Mouse (Mus musculus) spleen, postnatal 10 days (tissue): ENCODE measurements at regions not wholly inside any gene's neighbourhood (a gene's known extent, or its start where the extent isn't known, plus 50 kb on each side); places are given as distances from the start of the nearest gene placed in this dataset.

Experiments
- DNase-seq, 2 experiments: peaks; one replicate each; pipeline ENCODE4 v3.0.0; 2021 to 2022; ENCODE audit warnings: low spot score in 2 of 2

GRCm38 (mm10) chr5:119299311-119299710 lies 371.2 kb upstream of the Tbx3 start:
- DNase-seq, result no peak

GRCm38 (mm10) chr5:119300106-119300505 lies 370.4 kb upstream of the Tbx3 start:
- DNase-seq, result no peak

GRCm38 (mm10) chr5:119301539-119301938 lies 368.9 kb upstream of the Tbx3 start:
- no peak for DNase-seq

GRCm38 (mm10) chr5:119304721-119305120 lies 365.7 kb upstream of the Tbx3 start:
- no peak for DNase-seq

- DNase-seq, result no peak
Measured at GRCm38 (mm10) chr5:119307768-119308167, 362.7 kb upstream of the Tbx3 start.

GRCm38 (mm10) chr5:119310178-119310930 lies 360.1 kb upstream of the Tbx3 start:
- DNase-seq, result no peak

GRCm38 (mm10) chr5:119312808-119313207 lies 357.7 kb upstream of the Tbx3 start:
- DNase-seq, result no peak

- DNase-seq, result no peak
Measured at GRCm38 (mm10) chr5:119315149-119315548, 355.3 kb upstream of the Tbx3 start.

- DNase-seq, result no peak
Measured at GRCm38 (mm10) chr5:119317617-119318016, 352.9 kb upstream of the Tbx3 start.

- DNase-seq, result peak; percentile 12 to 66
Measured at GRCm38 (mm10) chr5:119321368-119322144, 348.9 kb upstream of the Tbx3 start.

- no peak for DNase-seq
Measured at GRCm38 (mm10) chr5:119322411-119322810, 348.1 kb upstream of the Tbx3 start.

- no peak for DNase-seq
Measured at GRCm38 (mm10) chr5:119325681-119326255, 344.7 kb upstream of the Tbx3 start.

GRCm38 (mm10) chr5:119326895-119327294 lies 343.6 kb upstream of the Tbx3 start:
- DNase-seq, result no peak

- DNase-seq, result no peak
Measured at GRCm38 (mm10) chr5:119328971-119329370, 341.5 kb upstream of the Tbx3 start.

GRCm38 (mm10) chr5:119329371-119329770 lies 341.1 kb upstream of the Tbx3 start:
- DNase-seq, result no peak

- no peak for DNase-seq
Measured at GRCm38 (mm10) chr5:119329860-119330259, 340.6 kb upstream of the Tbx3 start.

- DNase-seq, result no peak
Measured at GRCm38 (mm10) chr5:119331461-119331860, 339.0 kb upstream of the Tbx3 start.

- DNase-seq, result no peak
Measured at GRCm38 (mm10) chr5:119332621-119333020, 337.8 kb upstream of the Tbx3 start.

- no peak for DNase-seq
Measured at GRCm38 (mm10) chr5:119335211-119335610, 335.3 kb upstream of the Tbx3 start.

- DNase-seq, result no peak
Measured at GRCm38 (mm10) chr5:119335979-119336378, 334.5 kb upstream of the Tbx3 start.

GRCm38 (mm10) chr5:119337739-119338138 lies 332.7 kb upstream of the Tbx3 start:
- DNase-seq, result no peak

GRCm38 (mm10) chr5:119338711-119339110 lies 331.8 kb upstream of the Tbx3 start:
- DNase-seq, result no peak

- no peak for DNase-seq
Measured at GRCm38 (mm10) chr5:119348303-119348702, 322.2 kb upstream of the Tbx3 start.
